Mouse (Mus musculus): ENCODE measurements at regions not wholly inside any gene's neighbourhood (a gene's known extent, or its start where the extent isn't known, plus 50 kb on each side); places are given as distances from the start of the nearest gene placed in this dataset.

GRCm38 (mm10) chr1:28144824-28145223, 635.2 kb downstream of the Gm597 start:
- DNase-seq (ENCODE audit: low spot score) (peak; percentile 19), ATAC-seq (no peak)
- Histone ChIP-seq H3K27me3 (ENCODE audit: insufficient read depth, low read length) (no peaks in the 10 kb centered on the region), H3K9me3 (ENCODE audit: low read length) (no peaks in the 10 kb centered on the region), H3K4me2 (ENCODE audit: low read depth, low read length) (no peak overlapping the region), H3K4me1 (ENCODE audit: insufficient read depth, low read length) (no peaks in the 10 kb centered on the region), H3K9ac (replicated peaks; ENCODE audit: low read length) (no peak overlapping the region), H3K4me3 (ENCODE audit: low read length) (no peak overlapping the region), H3K36me3 (ENCODE audit: insufficient read depth, low read length) (no peaks in the 10 kb centered on the region), H3K27ac (no peak overlapping the region)
- 35% methylated on average over 4 of the region's 4 CpGs for WGBS
- no peak for TF ChIP-seq CTCF (IDR thresholded peaks at IDR 0.05; ENCODE audit: low read depth)

- DNase-seq (ENCODE audit: low spot score) (peak; percentile 40), ATAC-seq (no peak)
- no peaks in the 10 kb centered on the region for H3K9me3 ChIP-seq (ENCODE audit: low read length)
- TF ChIP-seq CTCF (IDR thresholded peaks at IDR 0.05; ENCODE audit: low read depth), result no peak
- no peak overlapping the region for H3K9ac ChIP-seq (replicated peaks; ENCODE audit: low read length)
- no peaks in the 10 kb centered on the region for H3K27me3 ChIP-seq (ENCODE audit: insufficient read depth, low read length)
- WGBS, result 77% methylated on average over 2 of the region's 2 CpGs
- no peaks in the 10 kb centered on the region for H3K36me3 ChIP-seq (ENCODE audit: insufficient read depth, low read length)
- H3K27ac ChIP-seq, result no peak overlapping the region
- no peaks in the 10 kb centered on the region for H3K4me1 ChIP-seq (ENCODE audit: insufficient read depth, low read length)
- no peak overlapping the region for H3K4me2 ChIP-seq (ENCODE audit: low read depth, low read length)
- H3K4me3 ChIP-seq (ENCODE audit: low read length), result no peak overlapping the region
These were observed 678.0 kb downstream of the Gm597 start for GRCm38 (mm10) chr1:28102021-28102526.

- Histone ChIP-seq H3K9ac (replicated peaks; ENCODE audit: low read length) (no peak overlapping the region), H3K36me3 (ENCODE audit: insufficient read depth, low read length) (no peaks in the 10 kb centered on the region), H3K4me1 (ENCODE audit: insufficient read depth, low read length) (no peaks in the 10 kb centered on the region), H3K27ac (no peak overlapping the region), H3K4me3 (ENCODE audit: low read length) (no peak overlapping the region), H3K27me3 (ENCODE audit: insufficient read depth, low read length) (no peaks in the 10 kb centered on the region), H3K9me3 (ENCODE audit: low read length) (no peaks in the 10 kb centered on the region), H3K4me2 (ENCODE audit: low read depth, low read length) (no peak overlapping the region)
- DNase-seq (ENCODE audit: low spot score) (no peak), ATAC-seq (no peak)
- 40% methylated on average over 3 of the region's 3 CpGs for WGBS
- no peak for TF ChIP-seq CTCF (IDR thresholded peaks at IDR 0.05; ENCODE audit: low read depth)
These were observed 695.6 kb downstream of the Gm597 start for GRCm38 (mm10) chr1:28084456-28084855.

- H3K27ac ChIP-seq, result no peak overlapping the region
- H3K36me3 ChIP-seq (ENCODE audit: insufficient read depth, low read length), result no peaks in the 10 kb centered on the region
- no peak overlapping the region for H3K9ac ChIP-seq (replicated peaks; ENCODE audit: low read length)
- ATAC-seq (no peak), DNase-seq (ENCODE audit: low spot score) (peak; percentile 3)
- no peaks in the 10 kb centered on the region for H3K9me3 ChIP-seq (ENCODE audit: low read length)
- 57% methylated on average over 4 of the region's 4 CpGs for WGBS
- no peak for TF ChIP-seq CTCF (IDR thresholded peaks at IDR 0.05; ENCODE audit: low read depth)
- H3K4me1 ChIP-seq (ENCODE audit: insufficient read depth, low read length), result no peaks in the 10 kb centered on the region
- H3K4me2 ChIP-seq (ENCODE audit: low read depth, low read length), result no peak overlapping the region
- no peaks in the 10 kb centered on the region for H3K27me3 ChIP-seq (ENCODE audit: insufficient read depth, low read length)
- no peak overlapping the region for H3K4me3 ChIP-seq (ENCODE audit: low read length)
These were observed 726.1 kb downstream of the Gm597 start for GRCm38 (mm10) chr1:28053980-28054379.

- ATAC-seq (no peak), DNase-seq (ENCODE audit: low spot score) (no peak)
- H3K4me3 ChIP-seq (ENCODE audit: low read length), result no peak overlapping the region
- H3K36me3 ChIP-seq (ENCODE audit: insufficient read depth, low read length), result no peaks in the 10 kb centered on the region
- H3K9me3 ChIP-seq (ENCODE audit: low read length), result no peaks in the 10 kb centered on the region
- no peaks in the 10 kb centered on the region for H3K4me1 ChIP-seq (ENCODE audit: insufficient read depth, low read length)
- H3K27ac ChIP-seq, result no peak overlapping the region
- H3K27me3 ChIP-seq (ENCODE audit: insufficient read depth, low read length), result no peaks in the 10 kb centered on the region
- H3K4me2 ChIP-seq (ENCODE audit: low read depth, low read length), result no peak overlapping the region
- 61% methylated on average over 2 of the region's 2 CpGs for WGBS
- no peak overlapping the region for H3K9ac ChIP-seq (replicated peaks; ENCODE audit: low read length)
- TF ChIP-seq CTCF (IDR thresholded peaks at IDR 0.05; ENCODE audit: low read depth), result no peak
These were observed 732.1 kb downstream of the Gm597 start for GRCm38 (mm10) chr1:28047964-28048363.

- H3K27ac ChIP-seq, result no peak overlapping the region
- DNase-seq (ENCODE audit: low spot score) (no peak), ATAC-seq (no peak)
- H3K4me3 ChIP-seq (ENCODE audit: low read length), result no peak overlapping the region
- no peaks in the 10 kb centered on the region for H3K9me3 ChIP-seq (ENCODE audit: low read length)
- H3K4me1 ChIP-seq (ENCODE audit: insufficient read depth, low read length), result no peaks in the 10 kb centered on the region
- no peak overlapping the region for H3K4me2 ChIP-seq (ENCODE audit: low read depth, low read length)
- H3K9ac ChIP-seq (replicated peaks; ENCODE audit: low read length), result no peak overlapping the region
- H3K27me3 ChIP-seq (ENCODE audit: insufficient read depth, low read length), result no peaks in the 10 kb centered on the region
- no peaks in the 10 kb centered on the region for H3K36me3 ChIP-seq (ENCODE audit: insufficient read depth, low read length)
- TF ChIP-seq CTCF (IDR thresholded peaks at IDR 0.05; ENCODE audit: low read depth), result no peak
These were observed 732.7 kb downstream of the Gm597 start for GRCm38 (mm10) chr1:28047379-28047778.

GRCm38 (mm10) chr1:28045695-28046094, 734.4 kb downstream of the Gm597 start:
- TF ChIP-seq CTCF (IDR thresholded peaks at IDR 0.05; ENCODE audit: low read depth), result no peak
- no peaks in the 10 kb centered on the region for H3K36me3 ChIP-seq (ENCODE audit: insufficient read depth, low read length)
- DNase-seq (ENCODE audit: low spot score) (no peak), ATAC-seq (no peak)
- H3K27me3 ChIP-seq (ENCODE audit: insufficient read depth, low read length), result no peaks in the 10 kb centered on the region
- no peak overlapping the region for H3K27ac ChIP-seq
- WGBS, result 93% methylated on average over 1 of the region's 1 CpGs
- H3K9ac ChIP-seq (replicated peaks; ENCODE audit: low read length), result no peak overlapping the region
- no peaks in the 10 kb centered on the region for H3K4me1 ChIP-seq (ENCODE audit: insufficient read depth, low read length)
- H3K9me3 ChIP-seq (ENCODE audit: low read length), result no peaks in the 10 kb centered on the region
- H3K4me3 ChIP-seq (ENCODE audit: low read length), result no peak overlapping the region
- no peak overlapping the region for H3K4me2 ChIP-seq (ENCODE audit: low read depth, low read length)
